Mouse (Mus musculus) gastrocnemius, postnatal 36 days (tissue): ENCODE data around the gene Sfxn3. TPM values are rescaled to one million over a fixed set of nuclear protein-coding genes. Genes with fewer than 3 reads are reported as not detected.

ENCODE experiments used
- DNase-seq, 2 experiments: peaks; one replicate each; pipeline ENCODE4 v3.0.0; 2022
- intact Hi-C: fragments of 180-260 bp; cut with DNase I; formaldehyde crosslinking; loops from one replicate; pipeline ENCODE4 v1.15.1; 2025
- total RNA-seq, 2 experiments: library from RNA; stranded (reverse); gene quantifications; 2 replicates each; pipeline ENCODE4 v1.2.3; 2021

Sfxn3 gene
- total RNA-seq, 2 experiments from 2014 or later = 17.8 to 19.8 TPM

DNA sequence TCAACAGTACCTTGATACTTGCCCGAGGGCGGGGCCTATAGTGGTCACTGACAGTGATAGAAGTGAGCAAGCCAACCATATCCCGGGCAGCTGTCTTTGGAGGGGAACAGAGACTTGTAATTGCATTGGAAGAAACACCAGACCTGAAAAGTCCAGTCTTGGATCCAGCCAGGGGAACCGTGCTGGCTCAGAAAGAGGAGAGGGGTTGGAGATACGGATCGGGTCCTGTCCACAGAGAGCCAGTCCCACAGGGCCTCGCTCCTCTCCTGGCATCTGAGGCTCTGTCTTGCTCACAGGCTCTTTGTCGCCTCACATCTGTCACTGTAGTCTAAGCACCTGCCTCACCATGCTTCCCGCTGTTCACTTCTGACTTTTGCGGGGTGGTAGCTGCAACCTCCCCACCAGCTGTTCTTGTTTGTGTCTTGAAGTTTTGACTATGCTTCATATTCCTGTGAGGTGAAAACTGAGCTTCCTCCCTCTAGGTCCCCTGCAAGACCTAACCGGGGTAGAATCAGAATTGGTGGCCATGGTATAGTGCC is 2.8 kb upstream of the Sfxn3 start:
- intact Hi-C loops = no loop called here
- DNase-seq = peak; percentile 7 to 29

DNA sequence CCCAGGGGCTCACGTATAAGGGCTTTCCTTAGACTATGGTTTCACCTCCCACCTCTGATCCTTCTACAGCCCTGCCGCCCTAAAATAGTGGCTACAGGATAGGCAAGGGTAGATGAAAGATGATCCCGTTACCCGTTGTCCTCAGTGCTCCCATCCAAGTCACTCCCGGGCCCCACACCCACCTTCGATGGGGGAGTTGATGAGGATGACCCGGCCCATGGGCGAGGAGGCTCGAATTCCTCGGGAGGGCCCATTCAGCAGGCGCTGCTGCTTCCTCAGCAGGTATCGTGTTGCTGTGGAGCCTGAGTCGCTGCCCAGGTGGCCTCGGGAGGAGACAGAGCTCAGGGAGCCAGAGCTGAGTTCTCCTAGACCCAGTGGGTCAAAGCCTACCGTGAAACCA is 2.1 kb upstream of the Sfxn3 start:
- intact Hi-C loops = no loop called here
- peak; percentile 47 to 60 for DNase-seq

DNA sequence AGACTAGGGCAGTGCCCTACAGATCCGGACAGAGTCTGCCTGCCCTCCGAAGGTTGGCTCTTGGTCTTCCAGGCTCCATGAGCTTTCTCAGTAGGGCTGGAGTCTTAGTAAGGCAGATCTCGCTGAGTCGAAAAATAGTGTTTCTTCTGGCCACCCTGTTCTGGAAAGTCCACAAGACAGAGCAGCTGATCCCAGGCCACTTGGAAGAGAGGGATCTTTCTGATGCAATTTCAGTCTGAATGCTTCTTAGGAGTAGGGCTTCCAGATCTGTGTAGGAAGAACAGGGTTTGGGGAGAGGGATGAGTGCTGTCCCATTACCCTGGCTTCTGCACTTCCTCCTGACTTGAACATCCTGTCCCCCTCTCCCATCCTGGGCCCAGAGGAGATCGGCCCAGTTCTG is 1.7 kb upstream of the Sfxn3 start, which contains the start of gene Pdzd7:
Gene Pdzd7, minus strand, starts transcription at position 67 of the 400 bp plus-strand sequence.
- DNase-seq = no peak
- intact Hi-C loops = no loop called here

DNA sequence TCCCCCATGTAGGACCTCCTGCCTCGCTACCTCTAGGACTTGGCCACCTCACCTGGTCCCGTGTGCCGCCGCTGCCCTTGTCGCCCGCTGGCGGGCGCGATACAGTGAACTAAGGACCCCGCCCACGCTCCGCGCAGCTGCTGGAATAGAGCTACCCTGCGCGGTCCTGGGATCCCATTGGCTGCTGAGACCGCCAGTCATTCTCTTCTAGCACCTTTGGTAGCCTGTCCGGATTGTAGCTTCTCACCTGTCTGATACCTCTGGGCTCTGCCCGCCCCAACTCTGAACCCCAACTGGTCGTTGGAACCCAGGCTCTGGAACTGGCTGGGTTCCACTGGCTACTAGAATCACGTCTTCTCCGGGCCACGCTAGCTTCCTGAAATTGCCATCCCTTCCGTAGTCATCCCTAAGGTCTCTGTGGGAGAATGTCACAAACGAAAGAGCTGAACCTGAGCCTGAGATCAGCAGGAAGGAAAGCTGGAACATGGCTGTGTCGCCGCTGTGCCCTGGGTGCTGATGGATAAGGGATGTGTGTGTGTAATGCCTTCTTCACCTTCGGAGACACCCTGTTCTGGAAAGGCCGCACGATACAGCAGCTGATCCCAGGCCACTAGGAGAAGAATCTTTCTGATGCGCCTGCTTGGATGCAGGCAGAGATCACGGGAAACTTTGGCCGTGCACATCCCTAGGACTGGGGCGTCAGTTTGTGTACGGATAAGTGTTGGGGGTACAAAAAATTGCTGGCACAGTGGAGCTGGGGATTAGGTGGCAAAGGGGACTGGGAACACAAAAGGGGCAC is 581 bp upstream of the Sfxn3 start:
- intact Hi-C loops = no loop called here
- peak; percentile 80 to 84 for DNase-seq

DNA sequence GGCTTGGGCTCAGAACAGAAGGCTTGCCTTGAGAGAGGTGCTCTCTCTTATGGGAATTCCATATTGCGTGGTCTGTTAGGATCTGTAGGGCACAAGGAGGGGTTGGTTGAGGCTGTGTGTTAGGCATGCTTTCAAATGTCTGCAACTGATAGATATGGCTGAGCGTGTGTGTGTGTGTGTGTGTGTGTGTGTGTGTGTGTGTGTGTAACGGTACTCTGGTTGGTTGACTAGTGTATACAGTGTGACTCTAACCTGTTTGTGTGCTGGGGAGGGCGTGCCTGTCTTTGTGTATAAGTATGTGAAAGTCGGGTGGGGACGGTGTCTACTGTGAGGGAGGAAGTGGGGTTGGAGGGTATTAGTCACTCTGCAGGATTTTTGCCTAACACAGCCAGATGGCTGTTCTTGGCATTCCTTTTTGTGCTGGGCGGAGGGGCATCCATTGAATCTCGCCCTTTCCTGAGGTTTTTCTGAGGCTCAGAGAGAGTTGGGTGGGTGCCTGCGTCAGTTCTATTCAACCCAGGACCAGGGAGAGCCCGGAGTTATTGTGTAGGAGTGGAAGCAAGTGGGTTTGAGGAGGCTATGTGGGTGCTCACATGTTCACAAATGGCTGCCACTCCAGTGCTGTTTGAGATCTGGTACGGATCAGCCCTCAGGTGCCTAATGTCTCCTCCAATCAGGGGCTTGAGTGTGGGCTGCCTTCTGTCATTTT is 786 bp downstream of the Sfxn3 start:
- intact Hi-C loops = no loop called here
- peak in 1 of 2 experiments; percentile 40 for DNase-seq

DNA sequence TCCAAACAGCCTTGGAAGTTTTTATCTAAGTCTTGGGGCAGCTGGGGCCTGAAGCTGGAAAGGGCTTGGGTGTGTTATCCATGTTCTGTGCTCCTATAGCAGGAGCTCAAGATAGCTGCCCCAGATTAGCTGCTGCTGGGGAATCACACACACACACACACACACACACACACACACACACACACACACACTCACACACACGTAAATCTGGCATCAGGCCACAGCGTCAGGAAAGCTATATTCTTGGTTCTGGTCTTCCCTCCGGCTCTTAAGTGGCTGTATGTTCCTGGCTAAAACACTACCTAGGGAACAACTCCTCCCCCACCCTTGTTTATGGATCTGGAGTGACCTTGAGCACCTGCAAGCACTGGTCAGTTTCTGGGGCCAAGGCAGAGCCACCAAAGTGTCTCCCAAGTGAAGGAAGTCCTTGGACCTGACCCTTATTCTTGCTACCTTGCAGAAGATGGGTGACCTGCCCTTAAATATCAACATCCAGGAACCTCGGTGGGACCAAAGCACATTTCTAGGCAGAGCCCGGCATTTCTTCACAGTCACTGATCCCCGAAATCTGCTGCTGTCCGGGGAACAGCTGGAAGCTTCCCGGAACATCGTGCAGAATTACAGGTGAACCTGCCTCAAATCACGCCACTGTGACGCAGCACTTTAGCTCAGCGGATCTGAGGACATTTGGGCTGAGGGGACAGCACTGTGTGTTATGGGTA is 1.5 kb downstream of the Sfxn3 start:
- no peak for DNase-seq
- intact Hi-C loops = no loop called here

DNA sequence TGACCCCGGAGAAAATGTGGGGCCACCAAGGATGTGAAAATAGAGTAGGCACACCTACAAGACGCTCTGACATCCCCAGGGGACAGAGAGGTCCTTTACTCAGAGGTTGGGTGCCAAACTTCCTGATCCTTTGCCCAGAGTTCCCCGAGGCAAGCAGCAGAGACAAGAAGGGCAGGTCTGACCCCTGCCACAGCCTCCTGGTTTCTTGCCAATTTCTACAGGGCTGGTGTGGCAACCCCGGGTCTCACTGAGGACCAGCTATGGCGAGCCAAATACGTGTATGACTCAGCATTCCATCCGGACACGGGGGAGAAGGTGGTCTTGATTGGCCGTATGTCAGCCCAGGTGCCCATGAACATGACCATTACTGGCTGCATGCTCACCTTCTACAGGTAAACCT is 2.2 kb downstream of the Sfxn3 start:
- DNase-seq = no peak
- intact Hi-C loops = no loop called here

DNA sequence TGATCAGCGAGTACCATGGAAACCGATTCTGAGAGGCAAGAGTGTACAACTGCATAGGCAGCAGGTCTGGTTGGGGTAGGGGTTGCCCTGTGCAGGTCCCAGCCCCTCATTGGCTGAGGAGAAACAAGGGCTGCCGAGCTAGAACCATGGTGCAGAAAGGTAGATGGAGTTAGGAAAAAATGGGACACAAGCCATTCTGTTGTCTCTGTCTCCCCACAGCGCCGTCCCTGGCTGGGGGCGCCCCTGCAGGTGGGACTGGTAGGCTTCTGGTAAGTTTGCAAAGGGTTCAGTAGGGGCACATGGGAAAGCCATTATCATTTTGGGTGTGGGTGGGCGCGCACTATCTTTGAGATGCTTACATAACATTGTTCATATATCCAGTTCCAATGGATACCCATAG is 6.1 kb downstream of the Sfxn3 start:
- no peak for DNase-seq
- intact Hi-C loops = no loop called here

DNA sequence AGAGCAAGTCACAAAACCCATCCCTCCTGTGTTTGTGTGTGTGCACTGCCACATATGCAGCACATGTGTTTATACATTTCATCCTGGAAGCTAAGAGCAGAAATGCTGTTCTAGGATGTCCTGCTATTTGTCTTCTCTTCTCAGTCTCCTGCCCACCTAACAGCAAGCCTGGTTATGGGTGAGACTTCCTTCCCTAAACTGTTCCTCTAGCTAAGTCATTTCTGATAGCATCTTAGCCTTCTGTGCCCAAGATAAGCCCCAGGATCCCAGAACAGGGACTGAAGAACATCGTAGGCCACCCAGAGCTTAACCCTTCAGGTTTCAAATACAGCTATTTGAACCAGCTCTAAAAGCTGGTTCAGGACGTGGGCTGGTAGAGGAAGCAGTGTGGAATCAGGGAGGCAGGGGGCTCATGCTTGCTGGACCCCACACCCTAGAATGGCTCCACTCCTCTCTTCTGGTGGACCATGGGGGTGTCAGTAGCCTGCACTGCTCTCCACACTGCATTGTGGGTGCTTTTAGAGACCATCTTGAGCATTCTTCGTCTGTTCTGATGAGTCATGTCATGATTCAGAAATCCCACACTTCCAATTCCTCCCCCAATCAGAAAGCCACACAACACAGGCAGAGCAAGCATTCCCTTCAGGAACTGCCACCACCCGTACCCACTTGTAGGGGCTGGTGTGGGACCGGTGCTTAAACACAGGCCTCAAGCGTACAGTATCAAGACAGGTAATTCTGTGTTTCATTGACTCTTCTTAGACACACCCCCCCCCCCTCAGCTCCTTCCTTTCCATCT is 7.8 kb downstream of the Sfxn3 start:
- no peak for DNase-seq
- intact Hi-C loops = no loop called here

DNA sequence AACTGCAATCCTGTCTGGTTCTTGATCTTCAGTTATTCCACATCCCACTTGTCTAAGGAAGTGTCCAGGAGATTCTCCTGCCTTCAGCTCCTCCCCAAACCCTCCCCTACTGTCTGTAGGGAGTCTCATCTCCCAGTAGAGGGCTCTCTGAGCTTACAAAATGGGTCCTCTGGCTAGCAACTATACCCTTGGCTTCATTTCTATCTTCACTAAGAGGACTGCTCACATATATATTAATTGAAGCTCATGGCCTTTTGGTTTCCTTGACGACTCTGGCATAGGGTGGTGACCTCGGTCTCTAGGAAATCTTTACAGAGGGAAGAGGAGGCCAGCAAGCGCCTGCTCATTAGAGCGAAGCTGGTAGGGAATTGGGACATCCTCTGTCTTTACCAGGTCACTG is 9.1 kb downstream of the Sfxn3 start:
- no peak for DNase-seq
- intact Hi-C loops = no loop called here

DNA sequence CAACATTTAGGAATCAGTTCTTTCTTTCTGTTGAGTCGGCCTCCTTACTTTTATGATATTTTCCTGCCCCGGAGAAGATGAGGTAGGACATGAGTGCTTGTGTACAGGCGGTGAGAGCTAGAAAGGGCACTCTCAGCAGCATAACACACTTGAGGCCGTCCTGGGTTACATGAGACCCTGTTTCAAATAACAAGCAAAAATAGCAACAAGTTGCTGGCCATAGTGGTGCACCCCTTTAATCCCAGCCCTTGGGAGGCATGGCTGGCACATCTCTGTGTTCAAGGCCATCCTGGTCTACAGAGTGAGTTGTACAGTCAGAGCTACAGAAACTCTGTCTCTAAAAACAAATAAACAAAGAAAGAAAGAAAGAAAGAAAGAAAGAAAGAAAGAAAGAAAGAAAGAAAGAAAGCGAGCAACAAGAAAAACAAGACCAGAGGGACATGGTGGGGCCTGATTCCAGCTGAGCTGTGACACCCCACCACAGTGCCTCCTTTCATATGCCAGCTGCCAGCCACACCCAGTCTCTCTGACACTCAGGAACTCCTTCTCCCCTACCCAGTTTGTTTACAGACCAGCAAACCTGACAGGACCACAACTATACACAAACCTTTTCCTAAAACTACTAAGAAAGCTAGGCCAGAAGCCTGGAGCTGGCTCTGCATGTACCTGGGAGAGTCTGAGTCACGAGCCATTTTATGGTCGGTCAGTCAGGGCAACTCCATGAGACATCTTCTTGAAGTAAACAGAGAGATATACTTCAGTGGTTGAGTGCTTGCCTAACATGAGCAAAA is 9.8 kb downstream of the Sfxn3 start:
- intact Hi-C loops = no loop called here
- DNase-seq = no peak

DNA sequence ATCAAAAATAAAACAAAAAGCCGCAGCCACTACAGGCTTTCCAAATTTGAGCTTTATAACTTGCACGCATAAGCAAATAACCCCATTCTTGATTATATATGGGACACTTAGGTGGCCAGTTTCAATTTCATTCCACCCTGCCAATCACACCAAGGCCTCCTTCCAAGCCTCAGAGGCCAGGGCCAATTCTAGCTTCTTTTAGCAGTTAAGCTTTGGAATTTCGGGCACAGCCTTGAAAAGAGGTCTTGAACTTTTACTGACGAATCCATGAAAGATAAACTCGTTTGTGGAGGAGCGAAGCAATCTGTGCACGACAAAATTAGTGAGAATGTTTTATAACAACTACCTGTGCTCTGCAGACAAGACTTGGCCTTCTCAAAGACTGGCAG is 10.4 kb downstream of the Sfxn3 start:
- intact Hi-C loops = no loop called here
- no peak for DNase-seq

DNA sequence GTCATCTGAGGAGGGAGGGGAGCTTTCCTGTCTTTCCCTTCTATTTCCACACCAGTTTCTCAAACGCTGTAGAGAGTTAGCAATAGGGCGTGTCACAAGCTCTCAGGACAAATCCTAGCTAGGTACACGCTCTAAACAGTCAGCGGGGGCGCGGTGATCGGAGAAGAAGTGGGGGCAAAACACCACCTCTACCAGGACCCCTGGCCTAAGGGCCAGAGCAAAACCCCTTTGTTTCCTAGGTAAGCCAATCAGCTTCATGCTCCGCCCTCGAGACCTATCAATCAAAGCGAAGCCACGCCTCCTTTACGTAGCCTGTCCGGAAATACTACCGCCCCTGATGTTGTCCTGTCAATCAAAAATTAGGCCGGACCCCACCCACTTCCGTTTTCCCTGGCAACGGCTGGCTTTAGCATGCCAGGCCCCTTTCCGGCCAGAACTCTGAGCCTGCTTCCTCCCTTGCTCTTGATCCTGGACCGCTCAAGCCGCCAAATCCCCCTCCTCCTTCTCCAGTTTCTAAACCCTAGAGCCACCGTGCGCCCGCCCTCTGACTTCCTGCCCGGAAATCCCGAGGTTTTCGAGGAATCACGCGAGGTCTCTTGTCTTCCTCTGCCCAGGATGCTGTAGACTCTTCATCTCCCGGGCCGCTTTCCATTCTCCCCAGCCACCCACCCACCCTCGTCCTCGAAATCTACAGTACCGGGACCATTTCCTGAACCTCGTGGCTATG is 11.0 kb downstream of the Sfxn3 start:
- intact Hi-C loops = no loop called here
- peak; percentile 88 to 91 for DNase-seq

DNA sequence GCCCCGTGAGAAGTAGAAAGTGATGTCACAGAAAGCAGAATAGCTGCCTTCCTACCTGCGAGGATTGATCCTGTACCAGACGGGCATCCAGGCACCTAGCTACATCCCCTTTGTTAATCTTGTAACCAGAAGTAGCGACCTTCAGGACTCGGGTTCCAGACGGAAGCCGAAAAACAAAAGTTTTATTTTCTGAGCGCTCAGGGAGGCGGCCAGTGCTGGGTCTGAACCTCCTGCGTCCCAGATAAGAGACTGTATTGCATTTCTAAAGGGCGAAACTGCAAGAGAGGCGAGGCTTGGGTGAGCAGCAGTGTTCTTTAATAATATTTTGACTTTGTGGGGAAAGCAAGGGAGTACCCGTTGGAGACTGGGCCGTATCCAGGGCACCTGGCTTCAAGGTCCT is 11.5 kb downstream of the Sfxn3 start:
- intact Hi-C loops = no loop called here
- no peak for DNase-seq

DNA sequence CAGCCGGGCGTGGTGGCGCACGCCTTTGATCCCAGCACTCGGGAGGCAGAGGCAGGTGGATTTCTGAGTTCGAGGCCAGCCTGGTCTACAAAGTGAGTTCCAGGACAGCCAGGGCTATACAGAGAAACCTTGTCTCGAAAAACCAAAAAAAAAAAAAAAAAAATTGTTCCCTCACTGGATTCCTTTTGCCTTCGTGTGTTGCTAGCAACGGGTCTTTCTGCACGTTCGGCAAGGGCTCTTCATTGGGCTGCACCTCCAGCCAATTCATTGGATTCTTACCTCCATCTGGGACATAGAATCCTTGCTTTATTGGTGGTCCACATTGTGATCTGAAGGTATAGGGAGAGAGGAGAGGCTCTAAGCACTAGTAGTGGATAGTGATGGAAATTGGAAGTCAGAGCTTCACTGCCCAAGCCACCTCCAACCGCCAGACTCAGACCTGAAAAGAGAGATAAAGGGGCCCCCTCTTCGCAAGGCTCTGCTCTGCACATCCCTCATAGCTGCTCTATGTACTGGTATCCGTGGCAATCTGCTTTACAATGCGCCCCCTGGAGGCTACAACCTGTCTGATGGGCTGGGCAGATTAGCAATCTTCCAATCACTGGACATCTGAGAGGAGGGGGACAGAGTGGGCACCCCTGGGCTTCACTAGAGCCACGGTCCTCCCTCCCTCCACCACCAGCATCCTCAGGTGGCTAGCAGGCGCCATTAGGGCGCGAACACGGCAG is 16.4 kb downstream of the Sfxn3 start:
- intact Hi-C loops = loop anchor here (5.0 kb wide), 1 partner anchor 239 kb away; no protein-coding TSS in a partner anchor
- DNase-seq = peak in 1 of 2 experiments; percentile 51

DNA sequence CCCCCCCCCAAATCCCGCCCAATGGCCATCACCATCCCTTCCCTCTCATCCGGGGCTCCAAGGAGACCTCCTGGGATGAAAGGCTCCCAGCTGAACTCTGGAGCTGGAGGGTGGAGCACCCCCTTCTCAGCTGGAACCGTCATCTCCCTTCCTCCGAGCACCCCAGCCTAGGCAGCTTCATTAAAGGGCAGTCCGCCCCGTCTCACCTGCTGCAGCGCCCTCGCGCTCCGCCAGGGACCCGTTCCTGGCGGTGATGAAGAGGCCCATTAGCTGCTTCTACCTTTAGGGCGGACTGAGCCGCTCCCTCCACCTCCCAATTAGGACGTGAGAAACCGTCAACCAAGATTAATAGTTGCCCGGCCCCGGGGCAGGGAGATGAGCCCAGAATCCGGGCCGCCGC is 17.9 kb downstream of the Sfxn3 start:
- no peak for DNase-seq
- intact Hi-C loops = no loop called here

DNA sequence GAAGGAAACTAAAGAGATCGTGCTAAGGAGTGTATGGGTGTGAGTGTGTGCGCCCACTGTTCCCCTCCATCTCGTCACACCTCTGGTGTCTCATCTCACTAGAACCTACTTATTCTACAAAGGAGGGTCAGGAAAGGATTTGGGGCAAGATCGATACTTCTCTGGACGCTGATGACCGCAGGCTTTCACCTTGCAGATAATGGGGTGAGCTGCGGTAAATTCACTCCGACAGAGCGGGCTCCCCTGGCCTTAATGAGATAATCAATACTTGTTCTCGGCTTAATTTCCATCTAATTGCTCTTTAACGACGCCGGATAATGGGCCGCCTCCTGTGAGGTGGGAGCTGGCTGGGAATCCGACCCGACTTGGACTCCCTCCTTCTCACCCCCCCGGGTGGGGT is 19.9 kb downstream of the Sfxn3 start:
- no peak for DNase-seq
- intact Hi-C loops = no loop called here
